Mouse (Mus musculus) hindbrain, embryonic 13.5 days (tissue): Measurements from ENCODE around the gene Rln3. TPM values are rescaled to one million over a fixed set of nuclear protein-coding genes. Genes with fewer than 3 reads are reported as not detected.

ENCODE experiments used
- ATAC-seq: fragments of 200-750 bp; cut with Nextera tagmentation; 2 replicates; pipeline ENCODE4 v1.8.0; 2017; ENCODE audit warnings: moderate TSS enrichment; ENCODE audit not compliant: low FRiP score
- H3K27ac ChIP-seq: fragments of 300-500 bp; sonication (generic); 2 replicates; pipeline ENCODE4 v1.5.1; 2015; ENCODE audit warnings: inconsistent platforms, mild to moderate bottlenecking, moderate library complexity
- H3K27me3 ChIP-seq: fragments of 300-500 bp; sonication (generic); 2 replicates; pipeline ENCODE4 v1.6.1; 2015; ENCODE audit warnings: mild to moderate bottlenecking, inconsistent platforms
- H3K36me3 ChIP-seq: fragments of 300-500 bp; sonication (generic); 2 replicates; pipeline ENCODE4 v1.6.1; 2015; ENCODE audit warnings: mild to moderate bottlenecking, inconsistent platforms
- H3K4me1 ChIP-seq: fragments of 300-500 bp; sonication (generic); replicated peaks from 2 replicates; pipeline ENCODE4 v1.6.1; 2015; ENCODE audit warnings: inconsistent platforms
- H3K4me2 ChIP-seq: fragments of 300-500 bp; sonication (generic); 2 replicates; pipeline ENCODE4 v1.6.1; 2015; ENCODE audit warnings: inconsistent platforms, mild to moderate bottlenecking, moderate library complexity
- H3K4me3 ChIP-seq: fragments of 300-500 bp; sonication (generic); 2 replicates; pipeline ENCODE4 v1.5.1; 2015; ENCODE audit warnings: mild to moderate bottlenecking, inconsistent platforms
- H3K9ac ChIP-seq: fragments of 300-500 bp; sonication (generic); 2 replicates; pipeline ENCODE4 v1.6.1; 2015; ENCODE audit warnings: mild to moderate bottlenecking, inconsistent platforms
- H3K9me3 ChIP-seq: fragments of 300-500 bp; sonication (generic); 2 replicates; pipeline ENCODE4 v1.6.1; 2016; ENCODE audit warnings: inconsistent platforms
- WGBS: fragments of 180-500 bp; shearing (Covaris S2); methylation state at CpG from one replicate; pipeline ENCODE4 v1.1.7; 2015; 5-methylcytosine and 5-hydroxymethylcytosine counted together
- polyA plus RNA-seq: library from polyadenylated mRNA; unstranded; fragments of >200 nt; fragmentation: Nextera tagmentation; extraction: Ambion mirVana; gene quantifications from 2 replicates; pipeline ENCODE4 v1.2.1, GENCODE M21; 2015

Rln3 gene
- polyA plus RNA-seq, 1 experiment from 2014 or later, result not detected

DNA sequence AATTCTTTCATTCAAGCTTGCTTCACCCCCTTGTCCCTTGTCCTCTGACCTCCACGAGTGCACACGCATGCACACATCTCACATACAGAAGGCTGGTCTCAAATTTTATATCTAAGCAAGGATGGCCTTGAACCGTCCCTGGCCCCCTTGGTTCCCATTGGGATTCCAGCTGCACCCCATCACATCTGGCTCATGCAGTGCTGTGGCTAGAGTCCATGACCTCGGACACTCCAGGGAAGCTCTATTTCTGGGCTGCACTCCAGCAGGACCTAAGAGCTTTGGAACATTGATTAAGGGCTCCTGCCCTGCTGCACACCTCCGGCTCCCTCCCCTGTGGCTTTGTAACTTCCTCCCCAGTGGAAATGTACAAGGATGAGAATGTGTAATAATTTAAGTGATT lies 6.8 kb downstream of the Rln3 start:
- Histone ChIP-seq H3K4me1 (peaks cover 14% of the 10 kb centered on the region), H3K36me3 (no peaks in the 10 kb centered on the region), H3K4me3 (no peak overlapping the region), H3K9me3 (no peaks in the 10 kb centered on the region), H3K4me2 (no peak overlapping the region), H3K9ac (no peak overlapping the region), H3K27ac (no peak overlapping the region), H3K27me3 (peaks cover 60% of the 10 kb centered on the region)
- ATAC-seq, result no peak
- 83% methylated on average over 5 of the region's 5 CpGs for WGBS

GRCm38 (mm10) chr8:84032777-84033176 lies 12.0 kb downstream of the Rln3 start:
- no peak for ATAC-seq
- H3K36me3 ChIP-seq, result no peaks in the 10 kb centered on the region

GRCm38 (mm10) chr8:84029272-84029671 lies 15.5 kb downstream of the Rln3 start:
- Histone ChIP-seq H3K27me3 (peaks cover 48% of the 10 kb centered on the region), H3K9ac (no peak overlapping the region), H3K27ac (no peak overlapping the region), H3K4me3 (no peak overlapping the region), H3K36me3 (no peaks in the 10 kb centered on the region), H3K4me1 (peaks cover 14% of the 10 kb centered on the region), H3K4me2 (no peak overlapping the region), H3K9me3 (no peaks in the 10 kb centered on the region)
- WGBS, result 88% methylated on average over 5 of the region's 5 CpGs
- ATAC-seq, result no peak

More at GRCm38 (mm10) chr8:84032777-84033176, 12.0 kb downstream of the Rln3 start:
- no peak overlapping the region for H3K4me3 ChIP-seq
- peaks cover 35% of the 10 kb centered on the region for H3K27me3 ChIP-seq
- H3K27ac ChIP-seq, result no peak overlapping the region
- H3K9me3 ChIP-seq, result no peaks in the 10 kb centered on the region
- WGBS, result 77% methylated on average over 4 of the region's 4 CpGs
- H3K9ac ChIP-seq, result no peak overlapping the region
- no peaks in the 10 kb centered on the region for H3K4me1 ChIP-seq
- no peak overlapping the region for H3K4me2 ChIP-seq

GRCm38 (mm10) chr8:84027449-84027848 lies 17.4 kb downstream of the Rln3 start:
- Histone ChIP-seq H3K4me3 (no peak overlapping the region), H3K27me3 (peaks cover 61% of the 10 kb centered on the region), H3K4me2 (no peak overlapping the region), H3K9me3 (no peaks in the 10 kb centered on the region), H3K27ac (no peak overlapping the region), H3K36me3 (no peaks in the 10 kb centered on the region), H3K4me1 (peaks cover 14% of the 10 kb centered on the region), H3K9ac (no peak overlapping the region)
- 12% methylated on average over 10 of the region's 10 CpGs for WGBS
- ATAC-seq, result no peak

GRCm38 (mm10) chr8:84025863-84026262 lies 18.9 kb downstream of the Rln3 start:
- Histone ChIP-seq H3K9ac (peak overlapping the region; percentile 72), H3K36me3 (no peaks in the 10 kb centered on the region), H3K4me3 (peak overlapping the region; percentile 51), H3K27me3 (peaks cover 77% of the 10 kb centered on the region), H3K4me2 (peak overlapping the region; percentile 86), H3K9me3 (no peaks in the 10 kb centered on the region), H3K27ac (no peak overlapping the region), H3K4me1 (peaks cover 18% of the 10 kb centered on the region)
- peak; percentile 81 for ATAC-seq
- WGBS, result 1% methylated on average over 38 of the region's 41 CpGs

- H3K4me3 ChIP-seq, result no peak overlapping the region
- H3K36me3 ChIP-seq, result no peaks in the 10 kb centered on the region
- H3K4me2 ChIP-seq, result no peak overlapping the region
- 9% methylated on average over 10 of the region's 10 CpGs for WGBS
- no peak for ATAC-seq
- H3K4me1 ChIP-seq, result peaks cover 18% of the 10 kb centered on the region
- peaks cover 86% of the 10 kb centered on the region for H3K27me3 ChIP-seq
- no peaks in the 10 kb centered on the region for H3K9me3 ChIP-seq
- H3K27ac ChIP-seq, result no peak overlapping the region
- H3K9ac ChIP-seq, result no peak overlapping the region
These were observed 20.6 kb downstream of the Rln3 start for GRCm38 (mm10) chr8:84024171-84024570.

DNA sequence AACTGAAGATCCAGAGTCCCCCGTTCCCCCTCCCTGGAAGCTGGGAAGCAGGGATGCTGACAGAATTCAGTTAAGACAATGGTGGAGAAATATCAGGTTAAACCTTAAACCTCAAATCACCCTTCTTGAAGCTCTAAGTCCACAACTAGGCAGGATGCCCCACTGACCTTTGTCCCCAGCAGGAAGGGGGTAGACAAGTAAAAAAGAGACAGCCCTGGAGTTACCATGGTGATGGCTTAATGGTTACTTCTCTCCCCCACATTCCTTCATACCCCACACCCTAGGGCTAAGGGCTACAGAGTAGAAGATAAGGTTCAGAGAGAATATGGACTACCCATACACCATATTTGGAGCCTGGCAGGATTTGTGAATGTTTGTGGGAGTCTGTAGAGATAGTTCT lies 21.2 kb downstream of the Rln3 start:
- Histone ChIP-seq H3K9ac (no peak overlapping the region), H3K4me1 (peaks cover 18% of the 10 kb centered on the region), H3K4me3 (no peak overlapping the region), H3K36me3 (no peaks in the 10 kb centered on the region), H3K9me3 (no peaks in the 10 kb centered on the region), H3K4me2 (no peak overlapping the region), H3K27me3 (peaks cover 80% of the 10 kb centered on the region), H3K27ac (no peak overlapping the region)
- ATAC-seq, result no peak
- 62% methylated on average over 1 of the region's 1 CpGs for WGBS

GRCm38 (mm10) chr8:84023085-84023484 lies 21.7 kb downstream of the Rln3 start:
- no peaks in the 10 kb centered on the region for H3K36me3 ChIP-seq
- H3K4me3 ChIP-seq, result no peak overlapping the region
- 61% methylated on average over 5 of the region's 5 CpGs for WGBS
- no peak overlapping the region for H3K4me2 ChIP-seq
- H3K27me3 ChIP-seq, result peaks cover 75% of the 10 kb centered on the region
- ATAC-seq, result no peak
- no peak overlapping the region for H3K9ac ChIP-seq
- no peak overlapping the region for H3K27ac ChIP-seq
- H3K9me3 ChIP-seq, result no peaks in the 10 kb centered on the region
- peaks cover 18% of the 10 kb centered on the region for H3K4me1 ChIP-seq

DNA sequence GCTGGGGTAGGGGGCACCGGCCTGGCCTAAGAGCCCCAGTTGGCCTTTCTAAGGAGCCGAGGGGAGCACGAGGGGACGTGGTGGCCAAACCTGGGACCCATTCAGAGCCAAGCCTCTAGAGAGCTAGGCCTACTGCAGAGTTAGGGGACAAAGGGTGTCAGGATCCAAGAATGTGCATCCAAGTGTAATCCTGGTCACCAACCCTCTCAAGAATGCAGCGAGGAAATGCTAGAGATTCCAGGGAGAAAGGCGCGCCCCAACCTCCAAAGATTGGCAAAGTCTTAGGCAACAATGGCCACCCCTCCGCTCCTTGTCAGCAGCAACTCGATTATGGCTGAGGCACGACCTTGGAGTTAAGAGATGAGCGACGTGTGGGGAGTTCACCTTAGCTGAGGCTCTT lies 23.2 kb downstream of the Rln3 start:
- 43% methylated on average over 12 of the region's 12 CpGs for WGBS
- Histone ChIP-seq H3K27me3 (peaks cover 62% of the 10 kb centered on the region), H3K9ac (no peak overlapping the region), H3K4me3 (no peak overlapping the region), H3K4me1 (peaks cover 14% of the 10 kb centered on the region), H3K27ac (no peak overlapping the region), H3K36me3 (no peaks in the 10 kb centered on the region), H3K4me2 (no peak overlapping the region), H3K9me3 (no peaks in the 10 kb centered on the region)
- ATAC-seq, result no peak

DNA sequence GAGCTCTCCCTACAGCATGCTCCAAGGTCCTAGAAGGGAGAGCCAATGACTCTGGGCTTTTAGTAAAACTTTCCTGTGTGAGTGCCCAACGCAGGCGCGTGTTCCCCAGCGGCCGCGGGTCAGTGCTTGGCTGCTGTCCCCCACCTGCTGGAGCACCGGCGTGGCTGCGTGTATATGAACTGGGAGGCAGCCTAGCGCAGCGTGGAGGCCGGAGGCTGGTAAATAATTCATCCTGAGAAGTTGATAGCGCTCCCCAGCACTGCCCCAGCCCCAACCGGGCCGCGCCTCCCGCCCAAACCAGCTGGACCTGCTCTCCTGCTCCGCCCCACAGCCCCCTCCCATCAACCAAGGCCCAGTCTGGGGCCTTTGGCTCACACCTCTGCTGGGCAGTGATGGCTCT lies 23.7 kb downstream of the Rln3 start, which contains the start of gene Palm3:
Palm3 (plus strand) TSS at position 376 of the 400 bp plus-strand sequence.
- no peak within 1 kb of the TSS for H3K27ac ChIP-seq
- WGBS, result 4% methylated on average over 18 of the region's 18 CpGs
- no peak within 1 kb of the TSS for H3K9ac ChIP-seq
- H3K4me3 ChIP-seq, result no peak within 1 kb of the TSS
- ATAC-seq, result no peak
- no peaks in the 10 kb centered on the region for H3K9me3 ChIP-seq
- peaks cover 9% of the 10 kb centered on the region for H3K4me1 ChIP-seq
- no peak within 1 kb of the TSS for H3K4me2 ChIP-seq
- H3K36me3 ChIP-seq, result no peaks in the 10 kb centered on the region
- H3K27me3 ChIP-seq, result peaks cover 58% of the 10 kb centered on the region

GRCm38 (mm10) chr8:84019738-84020137 lies 25.1 kb downstream of the Rln3 start:
- Histone ChIP-seq H3K4me1 (peaks cover 4% of the 10 kb centered on the region; the same call in 1 of the 2 replicates), H3K27me3 (peaks cover 45% of the 10 kb centered on the region), H3K9me3 (no peaks in the 10 kb centered on the region), H3K27ac (no peak overlapping the region), H3K4me3 (no peak overlapping the region), H3K4me2 (no peak overlapping the region), H3K9ac (no peak overlapping the region), H3K36me3 (no peaks in the 10 kb centered on the region)
- 87% methylated on average over 9 of the region's 9 CpGs for WGBS
- ATAC-seq, result no peak

DNA sequence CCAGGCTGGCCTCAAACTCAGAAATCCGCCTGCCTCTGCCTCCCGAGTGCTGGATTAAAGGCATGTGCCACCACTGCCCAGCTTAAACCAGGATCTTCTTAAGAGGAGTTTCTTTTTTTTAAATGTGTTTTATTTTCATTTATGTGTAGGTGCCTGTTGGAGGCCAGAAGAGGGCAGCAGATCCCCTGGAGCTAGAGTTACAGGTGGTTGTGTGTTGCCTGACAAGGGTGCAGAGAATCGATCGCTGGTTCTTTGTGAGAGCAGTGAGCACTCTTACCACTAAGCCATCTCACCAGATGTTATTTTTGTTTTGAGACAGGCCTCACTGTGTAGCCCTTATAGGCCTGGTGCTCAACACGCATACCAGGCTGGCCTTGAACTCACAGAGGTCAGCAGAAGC lies 29.0 kb downstream of the Rln3 start:
- Histone ChIP-seq H3K9ac (no peak overlapping the region), H3K36me3 (no peaks in the 10 kb centered on the region), H3K9me3 (no peaks in the 10 kb centered on the region), H3K27ac (no peak overlapping the region), H3K4me1 (peaks cover 17% of the 10 kb centered on the region), H3K4me3 (no peak overlapping the region), H3K27me3 (peaks cover 47% of the 10 kb centered on the region), H3K4me2 (no peak overlapping the region)
- WGBS, result 91% methylated on average over 5 of the region's 5 CpGs
- no peak for ATAC-seq

GRCm38 (mm10) chr8:84012499-84013165 lies 32.2 kb downstream of the Rln3 start:
- H3K9ac ChIP-seq, result peak overlapping the region; percentile 51
- no peaks in the 10 kb centered on the region for H3K9me3 ChIP-seq
- peak overlapping the region; percentile 98 for H3K4me2 ChIP-seq
- ATAC-seq, result no peak
- peak overlapping the region; percentile 56 for H3K4me3 ChIP-seq
- H3K27ac ChIP-seq, result no peak overlapping the region
- WGBS, result 8% methylated on average over 35 of the region's 35 CpGs
- H3K36me3 ChIP-seq, result no peaks in the 10 kb centered on the region
- H3K4me1 ChIP-seq, result peaks cover 27% of the 10 kb centered on the region
- peaks cover 47% of the 10 kb centered on the region for H3K27me3 ChIP-seq
